Mouse (Mus musculus): ENCODE measurements around the gene Mrpl28. TPM values are rescaled to one million over a fixed set of nuclear protein-coding genes. Genes with fewer than 3 reads are reported as not detected.

The Mrpl28 gene
- polyA plus RNA-seq, 1 experiment from 2014 or later: 106 TPM

Other genes starting within 250 kb of the Mrpl28 start
- gene Mettl26, start 248.4 kb upstream of the Mrpl28 start, polyA plus RNA-seq (2015; fragmentation: Nextera tagmentation; extraction: Ambion mirVana): 47.8 and 50.5 TPM in 2 replicates
- 0.30 and 0.42 TPM in 2 replicates for gene Wfikkn1, start 242.6 kb upstream of the Mrpl28 start, polyA plus RNA-seq (2015; fragmentation: Nextera tagmentation; extraction: Ambion mirVana)
- 6.2 and 7.0 TPM in 2 replicates for gene Rab40c, start 203.8 kb upstream of the Mrpl28 start, polyA plus RNA-seq (2015; fragmentation: Nextera tagmentation; extraction: Ambion mirVana)
- 147 and 154 TPM in 2 replicates for gene Pigq, start 178.6 kb upstream of the Mrpl28 start, polyA plus RNA-seq (2015; fragmentation: Nextera tagmentation; extraction: Ambion mirVana)
- gene Nhlrc4, start 178.5 kb upstream of the Mrpl28 start, polyA plus RNA-seq (2015; fragmentation: Nextera tagmentation; extraction: Ambion mirVana): 6.8 and 7.8 TPM in 2 replicates
- 0.13 and 0.16 TPM in 2 replicates for gene A930017K11Rik, start 170.9 kb upstream of the Mrpl28 start, polyA plus RNA-seq (2015; fragmentation: Nextera tagmentation; extraction: Ambion mirVana)
- gene Capn15, start 137.7 kb upstream of the Mrpl28 start, polyA plus RNA-seq (2015; fragmentation: Nextera tagmentation; extraction: Ambion mirVana): 8.0 and 9.9 TPM in 2 replicates
- 1.4 and 1.7 TPM in 2 replicates for gene Rab11fip3, start 53.9 kb upstream of the Mrpl28 start, polyA plus RNA-seq (2015; fragmentation: Nextera tagmentation; extraction: Ambion mirVana)
- 21.2 and 26.3 TPM in 2 replicates for gene Decr2, start 33.2 kb upstream of the Mrpl28 start, polyA plus RNA-seq (2015; fragmentation: Nextera tagmentation; extraction: Ambion mirVana)
- gene Nme4, start 27.9 kb upstream of the Mrpl28 start, polyA plus RNA-seq (2015; fragmentation: Nextera tagmentation; extraction: Ambion mirVana): 30.1 and 30.9 TPM in 2 replicates
- gene Tmem8, start 10.2 kb upstream of the Mrpl28 start, polyA plus RNA-seq (2015; fragmentation: Nextera tagmentation; extraction: Ambion mirVana): 1.2 and 1.6 TPM in 2 replicates
- 2.3 and 2.6 TPM in 2 replicates for gene Axin1, start 15.2 kb downstream of the Mrpl28 start, polyA plus RNA-seq (2015; fragmentation: Nextera tagmentation; extraction: Ambion mirVana)
- 55.6 and 65.1 TPM in 2 replicates for gene Pdia2, start 75.6 kb downstream of the Mrpl28 start, polyA plus RNA-seq (2015; fragmentation: Nextera tagmentation; extraction: Ambion mirVana)
- 0.48 and 0.63 TPM in 2 replicates for gene Rgs11, start 79.5 kb downstream of the Mrpl28 start, polyA plus RNA-seq (2015; fragmentation: Nextera tagmentation; extraction: Ambion mirVana)
- gene Arhgdig, start 84.3 kb downstream of the Mrpl28 start, polyA plus RNA-seq (2015; fragmentation: Nextera tagmentation; extraction: Ambion mirVana): 3.3 TPM in 2 replicates
- 18.5 and 21.4 TPM in 2 replicates for gene Fam234a, start 120.7 kb downstream of the Mrpl28 start, polyA plus RNA-seq (2015; fragmentation: Nextera tagmentation; extraction: Ambion mirVana)
- gene Luc7l, start 129.4 kb downstream of the Mrpl28 start, polyA plus RNA-seq (2015; fragmentation: Nextera tagmentation; extraction: Ambion mirVana): 25.4 and 26.8 TPM in 2 replicates